Mouse (Mus musculus): Measurements from ENCODE around the gene 1700029F12Rik.

Gene 1700029F12Rik

DNA sequence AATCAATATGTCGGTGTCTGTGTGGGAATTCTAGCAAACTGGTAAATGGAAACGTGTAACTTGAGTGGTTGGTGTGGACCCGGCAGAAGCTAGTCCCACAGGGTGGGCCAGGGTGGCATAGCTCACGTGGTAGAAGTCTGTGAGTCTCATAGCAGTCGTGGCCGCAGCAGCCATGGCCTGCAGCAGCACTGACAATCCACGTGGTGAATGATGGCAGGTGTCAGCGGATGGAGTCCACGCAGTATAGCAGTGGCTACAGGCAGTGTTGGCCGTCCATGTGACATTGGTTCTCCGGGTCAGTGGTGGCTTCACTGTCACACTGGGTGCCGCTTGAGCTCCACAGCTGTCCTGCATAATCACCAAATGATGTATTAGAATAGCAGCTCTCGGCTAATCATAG is 4.1 kb downstream of the 1700029F12Rik start:
- DNase-seq (ENCODE audit: low read depth, low spot score): no peak

DNA sequence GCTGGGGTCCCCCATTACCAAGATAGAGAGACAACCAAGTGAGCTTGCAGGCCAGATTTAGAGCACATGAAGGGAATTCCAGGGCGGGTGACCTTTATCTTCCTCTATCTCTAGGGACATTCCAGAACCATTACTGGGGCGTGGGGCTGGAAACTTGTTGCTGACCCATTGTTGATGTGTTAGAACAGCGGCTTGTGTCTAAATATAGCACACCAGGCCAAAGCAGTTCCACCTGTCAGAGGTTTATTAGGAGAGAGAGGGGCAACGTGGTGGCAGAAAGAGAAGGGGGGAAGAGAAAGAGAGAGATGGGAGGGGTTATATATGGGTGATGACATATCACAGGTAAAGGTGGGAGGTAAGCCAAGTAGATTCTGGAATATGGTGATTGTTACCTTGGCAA is 12.3 kb downstream of the 1700029F12Rik start:
- peak; percentile 38 for DNase-seq (ENCODE audit: low read depth, low spot score)

DNA sequence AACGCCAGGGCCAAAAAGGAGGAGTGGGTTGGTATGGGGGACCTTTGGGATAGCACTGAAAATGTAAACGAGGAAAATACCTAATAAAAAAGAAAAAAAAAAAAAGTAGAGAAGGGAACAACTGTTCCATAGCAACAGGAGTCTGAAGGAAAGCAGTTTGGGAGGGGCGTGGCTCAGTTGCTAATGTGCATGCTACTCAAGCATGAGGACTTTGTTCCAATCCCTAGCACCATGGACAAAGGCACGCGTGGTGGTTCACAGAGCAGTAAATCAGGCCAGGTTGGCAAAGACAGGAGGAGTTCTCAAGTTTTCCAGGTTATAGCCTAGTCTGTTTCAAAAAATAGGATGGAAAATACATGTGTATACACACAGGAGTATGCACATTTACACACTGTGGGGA is 14.0 kb downstream of the 1700029F12Rik start:
- DNase-seq (ENCODE audit: low read depth, low spot score): peak; percentile 13

DNA sequence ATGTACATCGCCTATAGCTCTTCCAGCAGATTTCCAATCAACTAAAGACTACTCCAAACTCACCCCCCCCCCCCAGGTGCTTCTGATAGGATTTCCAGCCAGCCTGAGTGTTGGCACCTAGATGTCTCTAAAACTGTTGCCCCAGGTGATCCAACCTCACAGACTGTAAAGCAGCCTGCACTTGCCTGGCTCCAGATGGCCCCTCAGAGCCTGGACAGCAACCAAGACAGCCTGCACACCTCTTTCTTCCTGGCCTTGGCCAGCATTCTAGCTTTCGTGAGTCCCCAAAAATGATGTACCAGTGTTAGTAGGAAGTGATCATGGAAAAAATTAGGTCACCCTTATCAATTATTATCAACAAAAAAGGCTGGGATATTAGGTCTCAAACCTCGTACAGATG is 16.5 kb downstream of the 1700029F12Rik start:
- no peak for DNase-seq (ENCODE audit: low read depth, low spot score)

DNA sequence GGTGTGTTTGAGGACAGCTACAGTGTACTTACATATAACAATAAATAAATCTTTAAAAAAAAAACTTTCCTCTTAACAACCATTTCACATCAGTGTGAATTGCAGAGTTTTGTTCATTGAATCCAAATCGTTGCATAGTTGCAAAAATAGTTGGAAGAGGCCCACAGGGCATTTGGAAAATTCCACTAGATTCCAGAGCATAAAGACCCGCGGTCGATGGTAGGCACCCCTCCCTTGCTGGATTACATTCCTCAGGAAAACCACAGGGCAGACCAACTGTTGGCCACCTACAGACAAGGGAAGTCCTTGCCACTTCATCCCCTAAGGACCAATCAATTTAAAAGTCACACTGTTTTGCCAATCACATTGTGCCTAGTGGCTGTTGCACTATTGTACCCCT is 19.8 kb downstream of the 1700029F12Rik start:
- peak; percentile 46 for DNase-seq (ENCODE audit: low read depth, low spot score)

DNA sequence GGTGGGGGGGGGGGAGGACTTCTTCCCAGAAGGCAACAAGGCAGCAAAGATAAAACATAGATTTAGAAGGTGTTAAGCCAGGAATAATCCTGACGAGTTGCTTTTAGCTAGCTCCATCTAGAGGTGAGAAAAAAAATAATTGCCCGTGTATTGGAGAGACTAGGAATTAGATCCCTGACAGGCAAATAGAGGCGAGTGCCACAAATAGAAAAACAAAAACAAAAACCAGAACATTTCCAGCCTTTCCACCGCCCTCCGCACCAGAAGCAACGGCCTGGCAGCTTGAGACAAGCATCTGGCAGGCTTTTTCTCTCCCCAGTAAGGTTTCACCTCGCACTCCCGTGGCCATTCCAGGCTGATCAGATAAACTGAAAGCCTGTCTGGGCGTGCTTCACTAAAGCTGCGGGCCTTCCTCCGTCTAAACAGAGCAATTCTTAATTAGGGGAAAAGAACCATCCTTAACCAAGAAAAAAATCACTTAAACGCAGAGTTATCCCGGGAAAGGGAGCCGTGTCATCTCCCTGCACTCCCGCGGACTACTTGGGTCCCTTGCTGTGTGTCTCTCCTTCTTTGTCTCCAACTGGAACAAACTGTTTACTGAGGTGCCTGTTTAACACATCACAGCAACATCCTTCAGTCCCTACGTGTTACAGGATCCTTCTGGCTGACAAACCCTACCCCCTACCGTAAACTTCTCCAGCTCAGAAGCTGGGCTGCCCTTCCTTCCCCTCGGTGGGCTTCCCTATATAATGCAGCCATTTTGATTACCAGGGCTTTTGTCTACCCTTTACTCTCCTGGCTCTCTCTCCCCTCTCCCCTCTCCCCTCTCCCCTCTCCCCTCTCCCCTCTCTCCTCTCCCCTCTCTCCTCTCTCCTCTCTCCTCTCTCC is 25.7 kb downstream of the 1700029F12Rik start:
- peak; percentile 85 for DNase-seq (ENCODE audit: low read depth, low spot score)

DNA sequence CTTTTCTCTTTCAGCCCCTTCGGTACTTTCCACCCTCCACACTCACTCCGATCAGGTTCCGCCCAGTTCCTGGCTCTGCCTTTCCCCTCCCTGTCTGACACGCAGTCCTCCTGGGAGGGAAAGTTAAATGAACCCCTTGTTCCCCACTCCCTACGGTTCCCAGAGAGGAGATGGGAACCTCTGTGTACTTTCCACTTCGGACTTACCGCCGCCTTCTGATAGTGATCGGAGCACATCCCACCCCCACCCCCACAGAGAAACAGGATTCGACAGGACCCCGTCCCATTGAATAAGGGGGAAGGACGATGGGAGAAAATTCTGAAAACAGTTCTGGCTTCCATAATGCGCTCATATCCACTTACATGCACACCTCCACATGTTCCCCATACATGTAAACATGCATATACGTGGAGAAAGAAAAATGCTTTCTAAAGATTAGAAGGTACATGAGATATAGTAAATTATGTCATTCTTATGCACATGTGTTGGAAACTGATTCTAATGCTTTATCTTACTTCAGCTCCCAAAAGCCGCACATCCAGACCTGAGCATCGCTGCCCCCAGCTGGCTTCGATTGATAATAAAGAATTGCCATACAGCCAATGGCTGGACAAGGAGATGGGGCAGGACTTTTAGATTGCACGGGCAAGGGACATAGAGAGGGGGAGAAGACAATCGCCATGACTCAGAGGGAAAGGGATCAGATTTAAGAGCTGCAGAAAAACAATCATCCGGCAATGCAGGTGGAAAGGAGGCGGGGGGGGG is 26.5 kb downstream of the 1700029F12Rik start:
- peak; percentile 76 for DNase-seq (ENCODE audit: low read depth, low spot score)

DNA sequence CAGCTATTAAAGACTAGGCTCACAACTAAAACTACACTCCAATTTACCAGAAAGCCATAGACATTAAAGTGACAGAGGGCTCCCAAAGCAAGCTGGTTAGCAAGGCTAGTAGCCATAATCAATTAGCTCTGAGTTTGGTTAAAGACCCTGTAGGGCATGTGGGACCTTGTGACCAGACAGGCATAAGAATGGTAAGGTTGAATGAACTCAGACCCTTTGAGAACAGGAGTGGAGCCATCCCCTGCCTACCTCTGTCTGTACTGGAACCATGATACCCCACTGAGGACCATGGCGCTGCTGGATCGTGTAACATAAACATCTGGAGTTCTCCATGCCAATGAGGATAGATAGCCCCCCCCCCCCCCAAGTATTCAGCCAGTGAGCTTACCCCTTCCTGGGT is 27.4 kb downstream of the 1700029F12Rik start:
- DNase-seq (ENCODE audit: low read depth, low spot score): no peak

DNA sequence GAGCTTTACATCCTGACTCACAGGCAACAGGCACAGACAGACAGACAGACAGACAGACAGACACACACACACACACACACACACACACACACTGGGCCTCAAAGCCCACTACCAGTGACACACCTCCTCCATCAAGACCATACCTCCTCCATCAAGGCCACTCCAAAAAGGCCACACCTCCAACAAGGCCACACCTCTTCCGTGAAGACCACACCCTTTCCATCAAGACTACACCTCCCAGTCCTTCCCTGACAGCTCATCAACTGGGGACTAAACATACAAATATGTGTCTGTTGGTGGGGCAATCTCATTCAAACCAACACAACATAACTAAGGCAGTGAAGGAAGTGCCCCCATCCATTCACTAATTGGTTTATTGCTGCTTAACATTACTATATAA is 37.1 kb downstream of the 1700029F12Rik start:
- DNase-seq (ENCODE audit: low read depth, low spot score): no peak

DNA sequence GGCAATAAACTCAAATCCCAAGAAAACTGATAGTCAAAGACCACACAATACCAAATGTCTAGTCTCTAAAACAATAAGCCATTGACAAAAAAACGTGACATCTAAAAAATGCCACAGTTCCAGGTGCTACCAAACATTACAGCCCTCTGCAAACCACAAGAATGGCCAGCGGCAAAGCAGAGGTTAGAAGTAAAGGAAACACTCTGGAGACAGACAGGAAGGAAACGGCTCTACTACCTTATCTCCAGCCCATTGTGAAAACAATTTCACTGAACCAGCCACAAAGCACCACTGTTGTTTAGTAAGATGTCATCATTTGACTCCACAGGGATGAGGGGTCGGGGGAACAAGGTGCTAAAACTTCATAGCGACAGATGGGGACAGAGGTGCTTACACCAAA is 38.9 kb downstream of the 1700029F12Rik start:
- no peak for DNase-seq (ENCODE audit: low read depth, low spot score)

DNA sequence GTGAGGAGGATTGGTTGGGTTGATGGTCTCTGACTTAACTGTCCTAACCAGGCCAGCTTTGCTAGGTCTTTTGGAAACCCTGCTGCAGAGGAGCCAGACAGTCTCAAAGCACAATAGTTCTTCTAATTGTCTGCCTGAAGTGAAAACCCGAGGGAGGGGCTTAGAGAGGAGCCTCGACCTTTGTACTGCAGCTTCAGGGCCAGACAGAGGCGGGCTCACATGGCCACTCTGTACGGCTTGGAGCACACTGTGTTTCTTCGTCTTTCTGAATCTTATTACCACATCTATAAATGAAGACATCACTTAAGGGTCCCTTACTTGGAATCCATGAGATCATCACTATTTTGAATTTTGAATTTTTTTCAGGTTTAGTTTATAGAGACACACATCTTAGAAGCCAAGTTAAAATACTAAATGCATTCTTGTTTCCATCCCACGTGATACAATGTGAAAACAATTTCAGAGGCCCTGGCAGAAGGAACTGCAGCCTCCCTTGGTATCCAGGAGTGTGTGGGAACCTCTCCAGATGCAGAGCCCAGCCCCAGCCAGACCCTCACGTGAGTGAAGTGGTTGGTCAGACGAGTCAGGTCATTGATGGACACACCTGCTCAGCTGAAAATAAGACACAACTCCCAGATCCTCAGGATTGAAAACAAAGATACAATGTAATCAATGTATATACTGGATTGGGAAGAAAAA is 40.7 kb downstream of the 1700029F12Rik start:
- DNase-seq (ENCODE audit: low read depth, low spot score): no peak

DNA sequence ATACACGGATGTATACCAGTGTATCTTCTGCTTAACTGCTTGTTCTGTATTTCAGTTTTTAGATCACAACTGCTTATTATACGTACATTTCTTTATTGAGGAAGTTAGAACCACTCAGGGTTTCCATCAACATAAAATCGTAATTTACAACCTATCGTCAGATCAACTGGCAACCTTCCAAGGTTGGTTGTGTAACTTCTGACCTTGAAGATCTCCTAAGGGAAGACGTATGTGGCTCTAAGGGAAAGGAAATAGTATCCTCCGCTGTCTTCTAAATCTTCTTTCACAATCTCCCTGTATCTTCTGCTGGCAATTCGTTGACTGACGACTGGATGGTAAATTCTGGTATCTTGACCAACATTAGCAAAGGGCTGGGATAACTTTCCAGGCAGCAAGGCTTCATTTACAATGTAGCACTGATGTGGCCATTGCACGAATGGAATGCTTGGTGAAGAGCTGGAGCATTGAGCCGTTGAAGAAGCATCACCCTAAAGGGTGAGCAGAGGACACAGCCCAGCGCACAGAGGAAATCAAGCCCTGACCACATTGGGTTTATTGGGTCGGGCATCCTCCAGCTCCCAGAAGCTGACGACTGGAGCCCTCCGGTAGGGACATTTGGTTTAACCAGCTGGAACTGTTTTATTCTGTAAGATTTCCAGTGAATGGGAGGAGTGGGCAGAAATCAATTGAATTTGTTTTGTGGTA is 43.4 kb downstream of the 1700029F12Rik start:
- DNase-seq (ENCODE audit: low read depth, low spot score): no peak

DNA sequence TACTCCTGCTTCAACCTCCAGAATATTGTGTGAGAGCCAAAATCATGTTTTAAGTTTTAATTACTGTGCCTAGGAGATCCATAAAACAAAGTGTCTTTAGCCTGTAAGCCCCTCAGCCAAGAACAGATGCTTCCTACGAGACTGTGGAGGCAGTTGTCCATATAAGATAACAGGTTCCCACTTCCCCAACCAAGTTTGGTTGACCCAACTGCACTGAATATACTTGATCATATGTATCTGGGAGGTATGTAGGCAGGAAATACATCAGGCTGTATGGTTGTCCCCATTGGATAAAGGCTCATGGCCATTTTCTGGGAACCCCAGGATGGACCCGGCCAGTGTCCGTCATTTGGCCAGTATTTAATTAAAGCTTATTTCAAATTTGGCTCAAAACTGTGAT is 44.1 kb downstream of the 1700029F12Rik start:
- no peak for DNase-seq (ENCODE audit: low read depth, low spot score)

DNA sequence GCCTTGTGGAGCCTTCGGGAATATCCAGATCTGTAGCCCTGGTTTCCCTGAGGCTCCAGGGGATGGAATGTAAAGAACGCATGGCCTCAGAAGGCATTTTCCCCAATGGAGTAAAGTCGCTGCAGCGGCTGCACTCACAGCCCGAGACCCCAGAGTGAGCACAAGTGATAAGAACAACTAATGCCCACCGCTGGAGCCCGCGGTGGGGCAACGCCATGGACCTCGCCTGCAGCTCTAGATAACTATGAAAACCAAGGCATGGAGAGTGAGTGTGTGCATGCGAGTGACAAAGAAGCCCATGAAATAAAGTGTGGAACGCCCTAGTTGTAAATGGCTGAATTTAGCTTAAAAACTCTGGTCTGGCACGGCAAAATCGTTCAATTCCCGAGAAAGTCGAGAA is 45.0 kb downstream of the 1700029F12Rik start:
- no peak for DNase-seq (ENCODE audit: low read depth, low spot score)

DNA sequence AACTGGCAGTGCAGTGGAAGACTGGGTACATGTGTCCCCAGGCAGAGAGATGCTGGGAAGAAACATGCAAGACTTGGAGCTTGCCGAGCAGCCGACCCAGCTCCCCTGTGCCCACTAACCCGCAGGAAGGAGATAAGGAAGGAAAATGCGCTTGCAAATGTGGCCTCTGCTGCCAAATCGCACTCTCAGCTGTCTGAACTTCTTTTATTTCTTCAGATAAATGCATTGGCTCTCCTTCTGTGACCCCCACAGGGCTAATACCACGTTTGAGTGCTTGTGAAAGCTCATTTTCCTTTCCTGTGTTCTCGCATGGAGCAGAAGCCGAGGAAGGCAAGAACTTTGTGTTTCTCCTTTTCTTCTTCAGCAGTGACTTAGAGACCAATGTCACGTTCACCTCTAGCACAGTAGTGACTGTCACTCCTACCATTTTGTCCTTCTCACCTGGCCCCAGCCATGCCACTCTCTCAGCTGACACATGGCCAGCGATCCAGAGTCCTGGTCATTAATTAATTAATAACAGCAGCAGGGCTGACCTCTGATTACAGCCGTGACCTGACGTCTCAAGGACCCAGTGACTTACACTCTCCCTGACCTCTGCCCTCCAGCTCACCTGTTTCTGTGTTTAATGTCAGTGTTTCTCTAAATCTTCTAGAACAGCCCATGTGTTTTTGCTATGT is 48.4 kb downstream of the 1700029F12Rik start:
- no peak for DNase-seq (ENCODE audit: low read depth, low spot score)

DNA sequence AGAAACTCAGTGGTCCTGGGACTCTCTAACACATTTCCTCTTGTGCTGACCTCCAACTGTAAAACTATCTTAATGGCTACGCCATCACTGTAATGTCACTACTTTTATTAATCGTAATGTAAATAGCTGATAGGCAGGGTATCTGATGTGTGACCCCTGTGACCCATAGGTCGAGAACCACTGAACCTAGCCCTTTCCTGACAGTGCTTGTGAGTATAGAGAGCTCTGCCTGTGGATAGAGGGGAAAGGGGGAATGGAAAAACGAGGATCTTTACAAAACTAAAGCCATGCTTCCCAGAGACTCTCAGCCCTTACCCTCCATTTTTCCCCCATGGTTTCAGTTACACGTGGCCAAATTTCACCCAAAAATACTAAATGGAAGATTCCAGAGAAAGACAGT is 49.5 kb downstream of the 1700029F12Rik start:
- DNase-seq (ENCODE audit: low read depth, low spot score): no peak

DNA sequence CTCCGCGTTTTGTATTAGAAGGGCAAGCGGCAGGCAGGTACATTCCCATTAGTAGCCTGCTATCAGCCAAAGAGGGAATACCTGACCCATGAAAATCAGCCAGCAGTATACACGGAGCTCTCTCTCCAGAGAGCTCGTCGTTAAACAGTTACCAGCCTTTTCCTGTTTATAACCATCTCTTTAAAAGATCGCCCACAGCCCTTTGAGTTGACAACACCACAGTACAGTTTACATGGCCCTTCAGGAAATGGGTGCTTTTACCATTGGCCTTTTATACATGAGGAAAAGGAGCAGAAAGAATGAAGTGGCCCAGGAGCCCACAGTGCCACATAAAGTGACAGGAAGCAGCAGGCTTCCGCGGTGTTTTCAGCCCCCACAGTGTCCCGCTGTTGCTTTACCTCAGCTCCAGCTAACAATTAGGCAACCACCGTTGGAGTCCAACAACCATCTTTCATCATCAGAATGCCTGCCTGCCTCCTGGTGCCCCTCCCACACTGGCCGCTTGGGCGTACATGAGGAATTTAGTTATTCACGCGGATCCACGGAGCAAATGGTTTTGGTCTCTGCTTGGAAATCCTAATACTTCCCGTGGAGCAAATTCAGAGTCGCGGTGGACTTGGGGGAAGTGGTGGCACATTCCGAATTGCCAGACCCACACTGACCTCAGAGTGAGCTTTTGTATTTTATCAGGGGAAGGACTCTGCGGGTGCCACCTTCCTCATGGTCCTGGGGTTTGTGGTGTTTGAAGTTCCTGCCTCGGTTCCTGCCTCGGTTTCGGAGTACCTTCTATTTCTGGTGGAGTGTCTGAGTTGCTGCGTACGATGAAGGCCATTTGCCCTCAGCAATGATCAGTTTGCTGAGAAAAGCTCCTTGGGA is 50.7 kb downstream of the 1700029F12Rik start:
- no peak for DNase-seq (ENCODE audit: low read depth, low spot score)

DNA sequence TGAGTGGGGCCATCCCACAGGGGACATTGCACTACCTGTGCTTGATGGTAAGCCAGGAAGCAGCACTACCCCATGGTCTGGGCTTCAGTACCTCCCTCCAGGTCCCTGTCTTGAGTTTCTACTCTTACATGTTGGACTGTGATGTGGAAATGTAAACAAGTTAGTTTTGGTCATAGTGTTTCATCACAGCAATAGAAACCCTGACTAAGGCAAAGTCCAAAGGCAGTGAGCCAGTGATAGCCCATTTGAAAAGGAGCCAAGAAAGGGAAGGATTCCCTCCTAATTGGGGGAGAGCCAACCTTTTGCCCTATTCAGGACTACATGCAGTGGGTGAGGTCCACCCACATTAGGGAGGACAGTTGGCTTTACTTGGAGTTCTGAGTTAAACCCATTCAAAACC is 53.6 kb downstream of the 1700029F12Rik start:
- no peak for DNase-seq (ENCODE audit: low read depth, low spot score)

DNA sequence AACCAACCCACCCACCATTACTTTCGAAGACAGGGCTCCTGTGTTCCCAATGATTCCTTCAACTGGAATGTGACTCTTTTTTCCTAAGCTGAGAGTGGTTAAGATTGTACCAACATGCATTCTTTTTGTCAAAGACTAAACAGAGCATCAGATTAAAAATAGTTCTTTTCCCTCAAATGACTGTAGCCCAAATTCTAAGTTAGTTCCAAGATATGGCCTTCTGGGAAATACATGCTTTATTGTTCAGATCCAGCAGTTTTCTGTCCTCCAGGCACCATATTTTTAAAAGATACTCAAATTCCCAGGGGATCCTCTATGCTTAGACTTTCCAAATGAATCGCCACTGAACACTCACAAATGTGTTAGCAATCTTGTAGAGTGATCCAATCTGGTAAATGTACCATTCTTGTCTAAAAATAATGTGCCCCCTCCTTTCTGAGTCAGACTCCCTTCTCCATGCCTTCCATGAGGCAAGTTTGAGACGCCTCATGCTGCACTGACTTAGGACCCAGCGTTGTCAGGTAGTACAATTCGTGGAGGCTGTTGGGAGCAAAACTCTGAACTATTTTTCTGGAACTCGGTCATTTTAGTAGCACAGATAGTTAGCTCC is 57.1 kb downstream of the 1700029F12Rik start:
- peak; percentile 72 for DNase-seq (ENCODE audit: low read depth, low spot score)

DNA sequence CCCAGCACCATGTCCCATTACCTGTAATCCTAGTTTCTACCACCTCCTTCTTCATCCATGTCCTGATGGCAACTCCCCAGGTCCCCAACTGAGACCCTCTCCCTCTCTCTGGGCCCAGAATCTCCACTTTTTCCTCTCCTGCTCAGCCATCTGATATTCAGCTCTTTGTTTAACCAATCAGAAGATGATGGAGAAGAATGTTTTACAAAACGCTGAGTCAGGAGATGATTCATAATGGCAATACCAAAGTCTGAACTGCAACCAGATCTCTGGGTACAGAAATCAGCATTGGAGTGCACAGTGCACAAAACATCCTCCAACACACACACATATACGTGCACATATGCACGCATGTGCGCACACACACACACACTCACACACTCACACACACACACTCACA is 60.8 kb downstream of the 1700029F12Rik start:
- peak; percentile 83 for DNase-seq (ENCODE audit: low read depth, low spot score)
